Mouse (Mus musculus) testis, adult 10 weeks (tissue): Measurements from ENCODE around the gene Wnt4. TPM values are rescaled to one million over a fixed set of nuclear protein-coding genes. Genes with fewer than 3 reads are reported as not detected.

Experiments
- polyA plus RNA-seq: library from polyadenylated mRNA; stranded (reverse); fragments of 350-450 nt; fragmentation: Illumina TruSeq; extraction: RNeasy Lipid Tissue Mini Kit (QIAGEN cat#74804); gene quantifications from one replicate; pipeline ENCODE4 v1.2.3, GENCODE M21; 2014; ENCODE audit warnings: low read depth, low replicate concordance

Gene Wnt4
- not detected for polyA plus RNA-seq

GRCm38 (mm10) chr4:137277166-137277513, at the start of gene Wnt4:
Wnt4 (plus strand) TSS chr4:137277489.

Other genes with a start within 250 kb of the Wnt4 start
- 1.0 TPM for gene Zbtb40, start 228.7 kb upstream of the Wnt4 start, polyA plus RNA-seq
- gene Cdc42, start 80.2 kb downstream of the Wnt4 start, polyA plus RNA-seq: 209 TPM
- gene Cela3a, start 132.3 kb downstream of the Wnt4 start, polyA plus RNA-seq: not detected
- gene Cela3b, start 153.1 kb downstream of the Wnt4 start, polyA plus RNA-seq: not detected
- gene 1700013G24Rik, start 175.8 kb downstream of the Wnt4 start, polyA plus RNA-seq: 19.4 TPM
- 0.03 TPM for gene Hspg2, start 191.3 kb downstream of the Wnt4 start, polyA plus RNA-seq